Mouse (Mus musculus) erythroblast, adult 5-6 weeks (primary cell): ENCODE measurements around the gene Tdo2. TPM values are rescaled to one million over a fixed set of nuclear protein-coding genes. Genes with fewer than 3 reads are reported as not detected.

Experiments
- ATAC-seq: replicated peaks from 2 replicates; pipeline ENCODE4 v1.8.0; 2016; ENCODE audit warnings: moderate number of reproducible peaks, mild to moderate bottlenecking, moderate TSS enrichment, inconsistent platforms; ENCODE audit not compliant: poor library complexity, low FRiP score, severe bottlenecking
- total RNA-seq, 2 experiments: library from RNA; stranded (forward) in 1 of 2; stranded (reverse) in 1 of 2; fragments of 150-400 nt in 1 of 2; fragments of 200-764, 138-1000 nt in 1 of 2; gene quantifications; 2 replicates each; pipeline versions ENCODE4 v1.2.3 to v1.2.4; 2015 to 2017; ENCODE audit warnings: low replicate concordance in 2 of 2

The Tdo2 gene
- total RNA-seq (2015; ENCODE audit: low replicate concordance) (not detected in 2 replicates), total RNA-seq (2017; ENCODE audit: low replicate concordance) (not detected in 2 replicates)

DNA sequence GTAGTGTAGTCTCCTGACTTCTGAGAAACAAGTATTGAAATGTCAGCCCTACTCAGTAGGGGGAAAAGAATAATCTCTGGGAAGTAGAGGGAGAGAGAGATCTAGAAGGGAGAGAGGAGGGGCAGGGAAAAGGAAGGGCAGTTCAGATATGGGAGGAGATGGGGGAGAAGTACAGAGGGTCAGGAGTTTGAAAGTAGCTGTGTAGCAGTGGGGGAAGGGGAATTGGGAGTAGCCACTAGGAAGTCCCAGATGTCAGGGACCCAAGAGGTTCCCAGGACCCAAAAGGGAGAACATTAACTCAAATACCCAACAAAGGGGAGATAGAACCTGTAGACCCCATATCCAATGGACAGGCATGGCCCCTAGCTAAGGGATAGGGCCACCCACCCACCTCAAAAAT lies at the start of gene Tdo2:
TSS of gene Tdo2 (minus strand) at position 101 of the 400 bp plus-strand sequence.
- no peak for ATAC-seq

GRCm38 (mm10) chr3:82023065-82023464 lies 47.1 kb upstream of the Tdo2 start:
- no peak for ATAC-seq

DNA sequence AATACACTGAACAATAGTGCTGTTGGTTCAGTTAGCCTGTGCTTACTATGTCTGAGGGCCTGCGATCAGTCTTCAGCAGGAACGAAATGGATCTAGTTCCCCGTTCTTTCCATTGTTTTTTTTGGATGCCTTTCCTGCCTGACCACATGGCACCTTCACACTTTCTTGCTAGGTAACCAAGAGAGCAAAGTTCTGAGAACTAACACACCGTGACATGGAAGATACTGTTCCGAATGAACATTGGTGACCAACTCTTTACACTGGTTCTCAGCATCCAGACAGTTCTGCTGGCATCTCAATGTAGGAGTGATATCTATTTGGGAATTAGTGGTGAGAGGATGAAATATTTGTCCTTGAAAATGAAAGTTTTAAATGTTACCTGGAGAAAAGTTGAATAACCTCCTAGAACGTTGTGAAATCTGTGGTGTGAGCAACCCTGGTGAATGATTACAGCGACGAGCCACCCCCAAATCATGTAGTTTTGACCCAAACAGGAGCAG lies 46.5 kb upstream of the Tdo2 start:
- ATAC-seq, result no peak

DNA sequence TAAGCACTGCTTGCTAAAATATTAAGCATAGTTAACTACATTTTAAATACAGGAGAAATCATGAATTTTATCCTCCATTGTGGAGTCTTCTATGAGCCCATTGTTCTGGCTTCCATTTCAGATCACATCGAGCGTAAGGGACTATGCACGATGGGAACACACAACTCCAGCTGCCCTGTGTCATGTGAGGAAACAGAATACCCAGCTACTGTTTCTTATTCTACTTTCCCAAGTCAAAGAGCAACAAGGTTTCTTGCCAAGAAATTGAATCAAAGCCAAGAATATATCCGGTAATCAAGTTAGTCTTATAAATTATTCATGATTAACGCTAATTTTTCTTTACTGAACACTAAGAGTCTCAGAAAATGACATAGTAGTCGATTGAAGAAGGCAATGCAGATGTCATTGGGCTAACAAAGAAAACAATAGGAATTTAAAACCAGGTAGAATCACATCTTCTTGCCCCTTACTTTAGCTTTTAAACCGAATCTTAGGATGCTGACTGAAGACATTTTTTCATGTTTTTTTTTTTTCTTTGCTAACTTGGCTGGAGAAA lies 38.2 kb upstream of the Tdo2 start:
- ATAC-seq, result no peak

DNA sequence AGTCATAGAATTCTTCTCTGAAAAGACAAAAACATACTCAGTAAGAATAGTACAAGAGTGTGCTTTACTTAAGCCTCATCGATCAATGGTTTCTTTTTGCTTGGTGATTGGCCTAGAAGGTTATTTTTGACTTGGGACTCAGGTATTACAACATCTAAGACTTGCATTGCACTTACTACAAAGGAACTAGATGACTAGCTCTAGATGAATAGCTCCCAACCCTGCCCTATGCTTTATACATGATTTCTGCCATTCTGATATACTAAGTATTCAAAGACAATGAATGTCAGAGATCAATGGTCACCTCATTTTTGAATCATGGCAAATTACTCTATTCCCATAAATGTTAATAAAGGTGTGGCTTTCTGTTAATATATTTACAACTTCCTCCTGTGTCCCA lies 31.0 kb upstream of the Tdo2 start:
- no peak for ATAC-seq

DNA sequence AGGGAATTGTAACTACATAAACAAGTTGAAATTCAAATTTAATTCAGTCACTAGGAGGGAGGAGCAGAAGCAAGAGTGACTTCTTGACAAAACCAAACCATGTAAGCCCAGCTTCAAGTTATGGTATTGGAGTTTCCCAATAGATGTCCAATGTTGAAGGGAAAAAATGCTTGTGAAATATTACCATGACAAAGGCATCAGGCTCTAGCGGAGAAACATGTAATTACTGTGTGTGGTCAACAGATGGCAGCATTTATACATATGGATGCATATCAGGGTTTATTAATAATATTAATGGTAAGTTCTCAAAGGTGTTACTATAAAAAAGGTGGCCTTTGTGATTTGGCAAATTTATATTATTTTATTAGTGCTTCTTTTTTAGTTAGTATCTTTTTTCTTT lies 20.0 kb upstream of the Tdo2 start:
- ATAC-seq, result no peak

DNA sequence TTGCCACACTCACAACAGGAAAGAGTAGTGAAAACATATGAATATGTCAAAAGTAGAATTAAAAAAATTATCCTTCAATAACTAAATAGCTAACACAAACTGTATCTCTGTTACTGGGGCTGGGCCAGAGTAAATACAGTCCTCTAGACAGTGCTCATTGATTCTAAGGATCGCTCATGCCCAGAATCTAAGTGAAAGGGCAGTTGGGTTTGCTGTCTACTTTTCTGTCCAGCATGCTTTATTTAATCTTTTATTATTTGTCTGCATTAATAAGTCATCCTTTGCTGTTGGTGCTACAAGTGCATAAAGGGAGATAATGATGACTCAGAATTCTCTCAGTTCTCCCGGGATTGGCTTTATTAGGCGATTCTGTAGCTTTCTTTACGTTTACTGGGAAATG lies 19.4 kb upstream of the Tdo2 start:
- ATAC-seq, result no peak

DNA sequence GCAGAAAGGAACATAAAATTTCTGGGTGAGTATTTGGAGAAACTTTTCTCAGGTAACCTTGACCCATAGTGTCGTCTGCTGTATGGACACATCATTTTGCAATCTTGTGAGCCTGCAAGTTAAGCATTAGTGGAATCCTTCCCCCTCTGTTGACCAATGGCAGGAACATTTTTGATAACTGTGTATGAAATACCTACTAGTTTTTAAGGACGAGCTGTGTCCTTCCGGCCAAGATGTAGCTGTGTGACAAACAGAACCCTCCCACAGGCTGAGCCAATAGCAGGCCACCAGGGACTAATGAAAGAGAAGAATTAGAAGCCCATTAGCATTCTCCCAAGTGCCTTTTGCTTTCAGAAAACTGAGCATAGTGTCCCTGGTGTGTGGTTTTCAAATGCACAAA lies 14.5 kb upstream of the Tdo2 start:
- ATAC-seq, result no peak

GRCm38 (mm10) chr3:81989692-81990141 lies 13.7 kb upstream of the Tdo2 start:
- no peak for ATAC-seq

GRCm38 (mm10) chr3:81987628-81988027 lies 11.6 kb upstream of the Tdo2 start:
- no peak for ATAC-seq

DNA sequence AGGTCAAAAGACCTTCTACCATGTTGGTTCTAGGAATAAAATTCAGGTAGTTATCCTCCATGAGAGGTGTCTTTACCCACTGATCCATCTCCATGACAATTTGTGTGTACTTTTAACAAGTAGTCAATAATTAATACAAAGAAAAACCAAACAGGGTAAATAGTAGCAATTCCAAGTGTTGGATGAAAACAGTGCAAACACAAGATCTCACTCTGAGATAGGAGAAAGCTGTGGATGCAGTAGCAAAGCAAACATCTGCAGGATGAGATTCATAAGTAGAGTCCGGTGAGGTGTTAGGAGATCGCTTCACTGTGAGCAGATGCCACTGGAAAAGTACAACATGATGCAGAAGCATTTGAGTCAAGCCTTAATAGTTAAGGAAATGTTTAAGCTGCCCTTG lies 10.1 kb upstream of the Tdo2 start:
- no peak for ATAC-seq

GRCm38 (mm10) chr3:81985100-81985499 lies 9.1 kb upstream of the Tdo2 start:
- ATAC-seq, result no peak

GRCm38 (mm10) chr3:81983120-81983895 lies 7.3 kb upstream of the Tdo2 start:
- ATAC-seq, result no peak

GRCm38 (mm10) chr3:81981990-81982389 lies 6.0 kb upstream of the Tdo2 start, which contains the start of gene Asic5:
Asic5 (plus strand) TSS chr3:81982290.
- no peak for ATAC-seq

DNA sequence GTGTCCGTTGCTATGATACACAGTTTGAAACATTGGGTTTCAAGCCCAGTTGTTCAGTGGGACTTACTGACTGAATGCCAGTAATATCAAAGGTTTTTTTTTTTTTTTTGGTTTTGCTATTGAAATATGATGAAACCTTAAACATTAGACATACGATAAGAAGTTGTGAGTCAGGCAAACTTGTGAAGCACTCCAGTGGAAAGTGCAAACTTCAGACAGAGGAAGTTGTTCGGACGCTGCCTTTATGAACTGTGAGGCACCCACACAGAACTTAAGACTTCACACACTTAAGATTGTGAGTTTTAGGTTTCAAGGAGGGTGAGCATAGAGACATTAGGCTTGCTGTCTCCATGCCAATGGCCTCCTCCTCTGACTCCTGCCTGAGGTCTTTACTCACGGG lies 5.6 kb upstream of the Tdo2 start:
- ATAC-seq, result no peak

DNA sequence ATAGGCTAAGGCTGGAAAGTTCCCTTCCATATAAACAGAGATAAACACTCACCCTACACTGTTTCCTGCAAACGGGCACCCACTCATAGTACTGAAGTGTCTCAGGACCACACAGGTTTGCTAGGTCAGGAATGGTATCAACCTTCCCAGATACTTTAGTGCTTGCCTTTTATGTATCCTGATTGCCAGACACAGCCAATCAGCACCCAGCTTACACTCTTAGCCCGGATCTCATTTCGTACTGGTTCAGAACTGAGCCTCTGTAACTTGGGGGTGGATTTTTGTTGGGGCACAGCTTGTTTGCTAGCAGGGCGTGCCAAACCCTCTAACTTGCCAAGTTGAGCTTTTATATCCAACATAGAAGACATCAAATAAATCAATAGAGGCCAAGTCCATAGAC lies 395 bp downstream of the Tdo2 start:
- no peak for ATAC-seq

- no peak for ATAC-seq
These were observed 11.4 kb downstream of the Tdo2 start for GRCm38 (mm10) chr3:81964596-81964995.

DNA sequence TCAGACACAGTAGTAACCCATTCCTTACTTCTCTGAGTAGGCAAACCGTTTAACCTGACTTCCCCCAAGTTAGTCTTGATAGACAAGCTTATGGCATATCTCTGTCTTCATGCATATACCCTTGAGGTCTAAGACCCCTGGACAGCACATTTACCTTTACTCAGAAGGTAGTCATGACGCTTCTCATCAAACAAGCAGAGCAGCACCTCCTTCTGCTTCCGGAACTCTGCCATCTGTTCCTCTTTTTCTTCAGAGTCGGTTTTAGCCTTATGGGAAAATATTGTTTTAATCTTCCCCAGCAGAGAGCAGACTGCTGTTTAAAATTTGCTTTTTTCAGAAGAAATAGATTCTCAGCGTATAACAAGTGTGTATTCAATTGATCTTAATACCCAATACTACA lies 12.2 kb downstream of the Tdo2 start:
- ATAC-seq, result no peak

GRCm38 (mm10) chr3:81961336-81961735 lies 14.7 kb downstream of the Tdo2 start:
- no peak for ATAC-seq

DNA sequence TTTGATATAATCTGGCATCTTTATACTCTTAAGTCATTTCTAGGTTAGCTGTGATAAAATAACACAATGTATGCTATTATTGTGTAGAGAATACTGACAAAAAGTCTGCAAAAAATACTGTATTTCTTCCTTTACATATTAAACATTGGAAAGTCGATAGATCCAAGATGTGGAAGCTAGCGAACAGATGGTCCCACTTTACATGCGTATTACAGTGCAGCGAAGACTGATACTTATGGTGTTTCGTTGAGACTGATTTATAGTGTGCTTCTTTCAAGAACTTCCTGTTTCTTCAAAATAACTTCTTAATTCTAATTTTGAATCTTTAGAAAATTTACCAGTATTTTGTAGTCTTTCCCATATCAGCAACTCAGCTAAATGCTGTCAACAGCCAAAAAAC lies 18.5 kb downstream of the Tdo2 start:
- ATAC-seq, result no peak

GRCm38 (mm10) chr3:81951785-81952184 lies 24.2 kb downstream of the Tdo2 start:
- no peak for ATAC-seq
